Mouse (Mus musculus) testis, adult 2 months (tissue): ENCODE measurements at regions not wholly inside any gene's neighbourhood (a gene's known extent, or its start where the extent isn't known, plus 50 kb on each side); places are given as distances from the start of the nearest gene placed in this dataset.

Experiments
- CTCF ChIP-seq: fragments of 200-500 bp; IDR thresholded peaks from 2 replicates; pipeline ENCODE4 v1.5.1; 2012; ENCODE audit warnings: low read depth, mild to moderate bottlenecking, inconsistent platforms, low read length, moderate library complexity; ENCODE audit not compliant: control insufficient read depth, insufficient read depth, insufficient replicate concordance
- POLR2A ChIP-seq: fragments of 200-500 bp; IDR thresholded peaks from 2 replicates; pipeline ENCODE4 v1.6.1; 2012; ENCODE audit warnings: low read depth, mild to moderate bottlenecking, inconsistent platforms, low read length, moderate library complexity; ENCODE audit not compliant: control insufficient read depth

DNA sequence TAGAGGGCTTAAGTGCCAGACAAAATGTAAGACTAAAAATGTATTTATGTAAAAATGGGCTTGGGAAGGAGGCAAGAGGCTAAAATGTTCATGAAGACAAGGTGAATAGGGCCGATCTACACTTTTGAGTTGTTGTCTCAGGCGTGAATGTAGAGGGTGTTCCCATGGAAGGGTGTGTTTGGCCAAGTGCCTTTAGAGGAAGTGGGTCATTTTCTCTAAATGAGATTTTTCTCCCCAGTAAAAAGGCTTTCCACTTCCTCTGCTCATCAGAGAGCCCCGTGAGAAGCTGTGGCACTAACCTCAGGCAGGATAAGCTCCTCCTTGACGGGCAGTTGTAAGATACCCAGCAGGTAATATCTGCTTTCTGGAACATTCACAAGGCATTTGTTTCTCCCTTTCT lies 99.6 kb upstream of the Fam184a start:
- no peak for TF ChIP-seq POLR2A
- TF ChIP-seq CTCF, result no peak
